Mouse (Mus musculus) macrophage (primary cell): ENCODE measurements around the gene Ifne. TPM values are rescaled to one million over a fixed set of nuclear protein-coding genes. Genes with fewer than 3 reads are reported as not detected.

Experiments used
- H3K27ac ChIP-seq: fragments of 350-480 bp; formaldehyde crosslinking; 2 replicates; pipeline ENCODE4 v1.9.0; 2021
- H3K36me3 ChIP-seq: fragments of 350-480 bp; formaldehyde crosslinking; 2 replicates; pipeline ENCODE4 v1.9.0; 2021; ENCODE audit errors: inconsistent target
- H3K4me3 ChIP-seq: fragments of 350-480 bp; formaldehyde crosslinking; 2 replicates; pipeline ENCODE4 v1.9.0; 2021; ENCODE audit errors: inconsistent target
- H3K79me2 ChIP-seq: fragments of 350-480 bp; formaldehyde crosslinking; 2 replicates; pipeline ENCODE4 v1.9.0; 2021; ENCODE audit errors: inconsistent target
- WGBS: methylation state at CpG from one replicate; pipeline ENCODE4 v1.1.7; 2026; ENCODE audit warnings: inconsistent platforms; ENCODE audit not compliant: missing documents; 5-methylcytosine and 5-hydroxymethylcytosine counted together
- polyA plus RNA-seq: library from polyadenylated mRNA; stranded (reverse); fragments of 250-400 nt; gene quantifications from 3 replicates; pipeline ENCODE4 v1.2.4, GENCODE M21; 2018; ENCODE audit warnings: inconsistent platforms

Gene Ifne
- polyA plus RNA-seq, 1 experiment from 2014 or later: not detected

DNA sequence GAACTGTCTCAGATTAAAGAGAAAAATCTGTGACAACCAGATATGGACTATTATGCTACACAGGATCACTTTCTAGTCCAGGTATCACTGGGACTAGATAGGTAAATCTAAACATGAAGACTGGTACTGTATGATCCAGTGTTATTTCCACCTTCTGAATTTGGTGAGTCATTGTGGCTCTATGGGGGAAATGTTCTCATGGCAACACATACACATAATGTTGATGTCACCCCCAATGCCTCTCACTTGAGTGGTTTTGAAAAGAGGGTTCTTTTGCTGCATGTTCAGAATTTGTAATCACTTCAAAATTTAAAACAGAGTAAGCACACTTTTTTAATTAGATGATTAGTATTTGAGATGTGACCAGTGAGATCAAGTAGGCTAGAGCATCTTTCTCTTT, 8.2 kb upstream of the Ifne start:
- Histone ChIP-seq H3K79me2 (no peaks in the 10 kb centered on the region), H3K36me3 (no peaks in the 10 kb centered on the region), H3K4me3 (no peak overlapping the region), H3K27ac (no peak overlapping the region)

DNA sequence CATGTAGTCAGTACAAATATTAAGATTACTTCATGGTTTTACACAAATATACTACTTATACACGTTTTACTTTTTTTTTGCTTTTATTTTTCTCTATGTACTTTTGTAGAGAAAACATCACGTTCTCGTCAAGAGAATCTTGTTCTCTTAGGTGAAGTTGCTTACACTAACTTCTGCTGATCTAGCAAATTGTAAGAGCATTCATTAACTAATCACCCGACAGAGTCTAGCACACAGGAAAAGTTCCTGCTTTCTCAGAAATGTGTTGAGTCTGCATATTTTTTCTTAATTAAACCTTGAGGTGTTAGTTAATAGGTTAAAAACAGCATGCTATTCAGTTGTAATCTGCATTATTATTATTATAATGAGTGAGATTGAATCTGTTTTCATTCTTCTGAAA, 1.2 kb downstream of the Ifne start:
- Histone ChIP-seq H3K27ac (no peak overlapping the region), H3K36me3 (no peaks in the 10 kb centered on the region), H3K4me3 (no peak overlapping the region), H3K79me2 (no peaks in the 10 kb centered on the region)
- 56% methylated on average over 4 of the region's 4 CpGs for WGBS

DNA sequence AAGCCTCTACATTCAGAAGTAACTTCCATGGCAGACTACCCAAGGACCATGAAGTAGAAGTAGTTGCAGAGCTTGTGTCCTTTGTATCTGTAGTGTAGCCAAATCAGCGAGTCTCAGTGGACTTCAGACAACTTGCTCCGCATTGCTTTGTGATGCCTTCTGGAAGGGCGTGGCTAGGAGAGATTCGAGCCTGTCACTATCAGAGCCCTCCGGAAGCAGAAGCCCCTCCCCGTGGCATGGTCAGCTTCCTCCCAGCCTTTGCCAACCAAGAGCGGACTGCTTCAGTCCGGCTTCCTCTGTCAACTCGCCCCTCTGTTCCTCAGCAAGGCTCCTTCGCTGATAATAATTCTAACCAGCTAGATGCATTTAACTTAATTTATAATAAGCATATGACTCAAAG, 1.8 kb downstream of the Ifne start:
- H3K27ac ChIP-seq: no peak overlapping the region
- no peak overlapping the region for H3K4me3 ChIP-seq
- H3K79me2 ChIP-seq: no peaks in the 10 kb centered on the region
- 5% methylated on average over 10 of the region's 10 CpGs for WGBS
- no peaks in the 10 kb centered on the region for H3K36me3 ChIP-seq

DNA sequence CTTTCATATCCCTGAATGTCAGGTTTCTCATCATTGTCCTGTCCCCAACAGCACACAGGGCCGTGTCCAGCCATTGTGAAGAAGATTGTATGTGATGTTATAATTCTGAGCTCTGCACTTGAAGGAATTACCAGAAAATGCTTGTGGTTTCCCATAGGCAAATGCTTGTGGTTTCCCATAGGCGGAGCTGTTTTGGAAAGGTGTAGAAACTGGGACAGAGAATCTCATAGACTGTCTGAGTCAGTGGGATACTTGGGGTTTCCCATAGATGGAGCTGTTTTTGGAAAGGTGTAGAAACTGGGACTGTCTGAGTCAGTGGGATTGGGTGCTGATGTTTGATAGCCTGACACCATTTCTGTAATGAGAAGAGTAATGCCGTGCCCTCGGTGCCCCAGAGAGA, 3.5 kb downstream of the Ifne start:
- H3K27ac ChIP-seq: no peak overlapping the region

DNA sequence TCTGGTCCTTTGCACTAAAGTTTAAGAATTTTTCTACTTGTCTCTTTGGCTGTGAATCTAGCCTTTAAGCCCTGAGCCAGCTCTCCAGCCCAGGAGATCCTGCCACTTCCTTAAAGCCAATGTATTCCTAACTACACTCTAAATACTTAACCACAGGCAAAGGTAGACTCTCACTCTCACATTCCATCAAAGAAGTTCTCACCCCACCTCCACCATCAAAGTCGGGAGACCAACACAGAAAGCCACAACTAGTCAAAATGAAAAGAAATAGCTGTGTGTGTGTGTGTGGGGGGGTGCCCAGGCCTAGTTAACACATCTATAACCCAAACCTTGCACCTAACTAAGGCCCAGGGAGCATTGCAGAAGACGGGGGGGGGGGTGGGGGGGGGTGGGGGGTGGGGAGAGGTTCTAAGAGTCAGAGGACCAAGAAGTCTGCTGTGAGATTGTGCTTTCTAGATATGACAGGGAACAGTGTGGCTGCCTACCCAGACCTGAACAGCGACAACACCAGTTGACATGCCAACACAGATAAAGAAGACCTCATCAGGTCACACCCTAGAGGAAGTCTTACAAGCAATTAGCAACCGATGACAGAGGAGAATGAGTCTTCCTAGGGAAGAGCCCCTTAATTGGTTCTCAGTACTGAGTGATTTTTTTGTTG, 4.4 kb downstream of the Ifne start:
- Histone ChIP-seq H3K4me3 (no peak overlapping the region), H3K36me3 (no peaks in the 10 kb centered on the region), H3K27ac (no peak overlapping the region), H3K79me2 (no peaks in the 10 kb centered on the region)
- WGBS: 95% methylated on average over 2 of the region's 4 CpGs

More for the DNA sequence above, 3.5 kb downstream of the Ifne start:
- H3K79me2 ChIP-seq: no peaks in the 10 kb centered on the region
- WGBS: 81% methylated on average over 4 of the region's 4 CpGs
- no peak overlapping the region for H3K4me3 ChIP-seq
- no peaks in the 10 kb centered on the region for H3K36me3 ChIP-seq

DNA sequence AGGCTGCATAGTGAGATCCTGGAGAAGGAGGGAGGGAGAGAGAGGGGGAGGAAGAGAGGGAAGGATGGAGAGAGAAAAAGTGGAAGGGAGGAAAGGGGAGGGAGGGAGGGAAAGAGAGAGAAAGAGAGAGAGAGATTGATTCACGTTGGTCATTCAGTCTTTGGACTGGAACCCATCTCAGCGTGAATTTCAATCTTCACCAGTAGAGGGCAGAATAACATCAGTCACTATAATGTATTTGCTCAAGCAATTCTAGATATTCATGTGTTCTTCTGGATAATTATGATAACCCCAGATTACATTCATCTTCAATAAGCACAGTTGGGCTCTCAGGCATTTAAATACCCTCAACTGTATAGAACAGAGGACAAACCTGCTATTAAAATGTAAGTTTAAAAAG, 7.3 kb downstream of the Ifne start:
- 0% methylated on average over 2 of the region's 2 CpGs for WGBS
- no peak overlapping the region for H3K4me3 ChIP-seq
- no peaks in the 10 kb centered on the region for H3K79me2 ChIP-seq
- H3K27ac ChIP-seq: no peak overlapping the region
- no peaks in the 10 kb centered on the region for H3K36me3 ChIP-seq

DNA sequence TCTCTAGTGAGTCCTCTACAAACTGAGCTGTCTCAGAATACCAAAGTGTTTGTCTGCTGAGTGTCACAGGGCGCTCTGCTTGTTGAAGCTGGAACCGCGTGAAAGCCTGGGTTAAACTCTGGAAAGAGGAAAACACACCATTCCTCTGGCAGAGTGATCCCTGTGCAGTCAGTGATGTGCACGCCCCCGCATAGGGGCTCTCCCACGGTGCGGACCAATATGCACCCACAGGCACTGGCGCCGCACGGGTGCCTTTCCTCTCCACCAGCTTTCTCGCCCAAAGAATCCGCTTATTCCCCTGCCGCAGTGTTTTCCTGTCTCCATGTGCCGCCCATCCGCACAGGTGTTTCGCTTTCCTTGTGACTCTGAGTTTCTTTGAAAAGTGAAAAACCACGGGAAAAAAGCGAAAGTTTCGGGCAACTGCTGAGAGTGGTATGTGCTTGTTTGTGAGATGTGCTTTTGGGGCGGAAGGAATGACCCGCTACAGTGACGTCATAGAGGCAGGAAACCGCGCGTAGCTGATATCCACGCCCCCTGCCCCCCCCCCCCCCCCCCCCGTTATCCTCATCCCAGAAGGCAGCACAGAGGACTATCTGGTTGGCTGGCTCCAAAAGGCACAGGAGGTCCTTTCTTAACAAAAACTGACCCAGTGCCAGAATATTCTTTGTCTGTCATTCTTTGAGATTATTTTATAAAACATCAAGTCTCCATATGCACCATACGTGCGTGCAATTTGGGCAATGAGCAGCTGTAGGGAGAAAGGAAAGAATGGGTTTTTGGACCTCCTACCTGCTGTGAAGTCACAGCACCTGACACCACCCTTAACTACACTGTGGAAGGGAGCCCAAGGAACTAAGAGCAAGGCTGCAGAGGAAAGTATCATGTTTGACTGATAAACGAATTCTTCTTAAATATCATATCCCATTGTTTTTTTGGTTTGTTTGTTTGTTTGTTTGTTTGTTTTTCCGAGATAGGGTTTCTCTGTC, 11.8 kb downstream of the Ifne start:
- Histone ChIP-seq H3K79me2 (no peaks in the 10 kb centered on the region), H3K27ac (no peak overlapping the region), H3K36me3 (no peaks in the 10 kb centered on the region), H3K4me3 (peak overlapping the region; percentile 54)
- 14% methylated on average over 22 of the region's 31 CpGs for WGBS

DNA sequence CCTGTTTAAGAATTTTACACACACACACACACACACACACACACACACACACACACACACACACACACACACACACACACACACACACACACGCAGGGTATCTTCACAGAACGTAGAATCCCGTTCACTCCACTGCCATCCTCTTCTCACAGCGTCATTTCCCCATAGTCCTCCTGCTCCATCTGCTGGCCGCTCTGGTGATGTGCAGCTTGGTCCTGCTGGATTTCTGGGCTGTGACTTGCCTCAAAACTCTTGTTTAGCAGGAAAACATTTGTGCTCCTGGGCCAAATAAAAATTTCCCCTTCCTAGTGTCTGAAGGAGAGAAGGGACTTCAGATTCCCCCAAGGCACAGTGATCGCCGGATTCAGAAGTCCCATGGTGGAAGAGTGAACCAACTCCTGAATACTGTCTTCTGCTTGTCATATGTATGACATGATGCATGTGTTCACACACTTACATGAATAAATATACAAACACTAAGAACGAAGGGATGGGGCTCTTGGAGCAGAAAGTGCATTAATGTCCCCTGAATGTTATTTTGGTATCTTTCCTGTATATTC, 12.6 kb downstream of the Ifne start:
- peak overlapping the region; percentile 54 for H3K4me3 ChIP-seq

DNA sequence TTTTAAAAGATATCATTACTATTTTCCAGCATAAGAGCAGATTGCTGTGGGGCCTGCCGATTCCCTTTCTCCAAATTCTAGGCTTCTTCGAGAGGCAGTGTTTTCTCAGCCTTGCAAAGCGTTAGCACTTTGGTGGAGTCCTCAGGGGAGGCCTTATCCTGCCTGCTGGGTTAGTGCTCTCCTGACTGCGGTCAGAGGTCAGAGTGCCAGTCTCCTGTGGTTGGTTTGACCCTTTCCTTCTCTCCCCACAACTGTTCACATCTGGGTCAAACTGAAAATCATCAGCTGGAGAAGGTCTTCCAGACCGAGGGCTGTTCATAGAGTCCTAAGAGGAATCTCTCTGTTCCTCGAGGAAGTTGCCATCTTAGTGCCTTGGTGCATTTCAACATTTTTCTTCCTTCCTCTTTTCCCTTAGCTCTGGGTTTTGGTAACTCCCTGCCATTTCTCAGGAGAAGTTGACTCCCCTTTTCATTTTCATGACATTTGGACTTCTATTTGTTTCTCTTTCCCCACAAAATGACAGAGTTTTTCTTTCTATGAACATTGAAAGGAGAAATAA, 14.9 kb downstream of the Ifne start:
- Histone ChIP-seq H3K36me3 (no peaks in the 10 kb centered on the region), H3K79me2 (no peaks in the 10 kb centered on the region), H3K27ac (peak overlapping the region; percentile 75), H3K4me3 (no peak overlapping the region)
- 5% methylated on average over 5 of the region's 6 CpGs for WGBS

More for the DNA sequence above, 12.6 kb downstream of the Ifne start:
- no peak overlapping the region for H3K27ac ChIP-seq
- no peaks in the 10 kb centered on the region for H3K79me2 ChIP-seq
- no peaks in the 10 kb centered on the region for H3K36me3 ChIP-seq
- 0% methylated on average over 5 of the region's 8 CpGs for WGBS

DNA sequence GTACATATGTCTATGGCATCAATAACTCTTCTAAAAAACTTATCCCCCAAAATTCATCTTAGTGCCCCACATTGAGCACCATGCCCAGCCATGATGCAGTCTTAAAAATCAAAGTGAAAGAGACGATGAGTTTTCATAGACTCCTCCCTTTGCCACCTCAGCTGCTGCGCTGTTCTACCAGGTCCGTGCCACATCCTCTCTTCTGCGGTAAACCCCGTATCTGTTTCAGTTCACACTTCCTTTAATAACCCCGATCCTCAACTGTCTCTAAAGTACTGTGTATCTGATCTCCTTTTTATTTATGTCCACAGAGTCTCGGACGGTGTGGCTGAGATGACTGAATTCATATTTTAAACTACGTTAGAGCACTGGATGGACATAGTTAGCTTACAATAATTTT, 15.4 kb downstream of the Ifne start:
- 7% methylated on average over 9 of the region's 9 CpGs for WGBS
- Histone ChIP-seq H3K79me2 (no peaks in the 10 kb centered on the region), H3K27ac (peak overlapping the region; percentile 75), H3K36me3 (no peaks in the 10 kb centered on the region), H3K4me3 (no peak overlapping the region; the same call in 1 of the 2 replicates)

DNA sequence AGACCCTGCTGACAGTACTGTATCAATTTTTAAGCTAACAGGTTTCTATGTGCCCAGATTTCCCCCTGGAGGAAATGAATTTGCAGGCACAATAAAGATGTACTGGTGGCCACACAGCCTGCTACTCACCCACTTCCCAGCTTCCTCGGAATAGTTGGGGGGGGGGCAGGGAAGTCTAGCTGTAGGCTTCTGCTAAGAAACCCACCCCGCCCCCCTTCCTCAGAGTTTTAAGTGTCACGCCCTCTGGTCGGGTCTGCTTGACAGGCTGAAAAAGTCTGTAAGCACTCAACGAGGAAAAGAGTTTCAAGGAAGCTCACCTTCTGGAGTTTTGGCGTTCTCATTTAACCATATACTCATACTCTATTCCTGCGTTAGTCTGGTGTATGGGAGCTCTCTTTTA, 16.7 kb downstream of the Ifne start:
- WGBS: 50% methylated on average over 7 of the region's 7 CpGs
- H3K27ac ChIP-seq: no peak overlapping the region
- no peak overlapping the region for H3K4me3 ChIP-seq
- no peaks in the 10 kb centered on the region for H3K36me3 ChIP-seq
- H3K79me2 ChIP-seq: no peaks in the 10 kb centered on the region

DNA sequence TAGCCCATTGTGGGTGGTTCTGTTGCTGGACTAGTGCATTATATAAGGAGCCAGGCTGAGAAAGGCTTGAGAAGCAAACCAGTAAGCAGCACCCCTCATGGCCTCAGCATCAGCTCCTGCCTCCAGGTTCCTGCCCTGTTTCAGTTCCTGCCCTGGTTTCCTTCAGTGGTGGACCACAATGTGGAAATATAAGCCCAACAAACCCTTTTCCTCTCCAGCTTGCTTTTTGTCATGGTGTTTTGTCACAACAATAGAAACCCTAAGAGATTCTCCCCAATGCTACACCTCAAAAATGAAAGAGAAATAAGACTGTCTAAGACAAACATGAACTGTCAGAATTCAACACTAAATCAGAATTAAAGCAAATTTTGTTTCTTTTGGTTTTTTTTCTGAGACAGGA, 20.8 kb downstream of the Ifne start:
- no peaks in the 10 kb centered on the region for H3K79me2 ChIP-seq
- no peak overlapping the region for H3K27ac ChIP-seq
- H3K4me3 ChIP-seq: no peak overlapping the region
- no peaks in the 10 kb centered on the region for H3K36me3 ChIP-seq

DNA sequence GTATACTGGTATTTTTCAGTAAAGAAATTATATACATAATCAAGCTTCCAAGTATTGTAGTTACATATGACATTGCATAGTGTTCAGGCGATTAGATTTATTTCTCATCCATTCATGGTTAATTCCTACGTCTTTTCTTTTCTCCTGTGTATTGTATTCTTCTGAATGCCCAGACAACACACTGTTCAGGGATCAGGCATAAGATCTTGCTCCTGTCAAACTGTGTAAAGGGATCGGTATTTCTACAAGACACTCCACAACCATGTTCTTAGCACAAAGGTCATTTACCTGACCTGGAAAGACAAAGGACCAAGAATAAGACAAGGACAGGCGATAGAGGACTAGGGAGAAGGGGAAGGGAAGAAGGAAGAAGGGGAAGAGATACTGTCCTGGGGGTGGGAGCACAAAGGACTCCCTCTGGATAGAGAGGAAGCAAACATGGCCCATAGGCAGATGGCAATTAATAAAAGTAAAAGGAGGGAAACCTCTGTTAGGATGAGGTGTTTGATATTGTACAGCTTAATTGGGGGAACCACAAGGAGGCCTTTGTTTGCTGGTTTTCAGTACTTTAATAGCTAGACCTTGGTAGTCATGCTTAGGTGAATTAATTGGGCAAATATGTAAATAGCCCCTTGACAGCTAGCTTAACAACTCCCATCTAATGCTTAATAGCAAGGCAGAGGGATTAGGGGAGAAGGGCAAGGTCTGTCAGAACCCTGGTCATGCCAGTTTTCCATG, 28.8 kb downstream of the Ifne start:
- no peak overlapping the region for H3K27ac ChIP-seq
- H3K36me3 ChIP-seq: no peaks in the 10 kb centered on the region
- no peaks in the 10 kb centered on the region for H3K79me2 ChIP-seq
- no peak overlapping the region for H3K4me3 ChIP-seq
- WGBS: 82% methylated on average over 4 of the region's 4 CpGs

DNA sequence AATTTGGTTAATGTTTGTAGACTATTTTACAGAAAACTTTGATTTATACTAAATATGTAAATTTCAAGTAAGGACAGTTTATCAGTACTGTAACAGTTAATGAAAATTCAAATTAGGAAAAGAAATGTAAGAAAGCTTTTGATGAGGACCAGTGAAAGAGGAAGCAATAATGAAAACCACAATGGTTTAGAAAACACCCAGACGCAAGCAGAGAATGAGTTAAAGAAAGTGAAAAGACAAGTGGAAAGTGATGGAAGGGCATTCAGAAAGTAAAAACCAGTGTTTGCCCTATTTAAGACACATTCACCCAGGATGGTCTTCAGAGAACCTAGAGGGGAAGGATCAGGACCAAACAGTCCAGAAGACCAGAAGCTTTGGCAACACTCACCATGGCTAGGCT, 30.3 kb downstream of the Ifne start, which contains the start of gene Ifna1:
Ifna1 (plus strand) TSS at position 390 of the 400 bp plus-strand sequence.
- Histone ChIP-seq H3K4me3 (no peak within 1 kb of the TSS), H3K79me2 (no peaks in the 10 kb centered on the region), H3K36me3 (no peaks in the 10 kb centered on the region), H3K27ac (no peak within 1 kb of the TSS)
- 8% methylated on average over 1 of the region's 1 CpGs for WGBS
